Mouse (Mus musculus) gastrocnemius, postnatal 10 days (tissue): Measurements from ENCODE around the gene Cd82. TPM values are rescaled to one million over a fixed set of nuclear protein-coding genes. Genes with fewer than 3 reads are reported as not detected.

Source experiments
- DNase-seq: peaks from one replicate; pipeline ENCODE4 v3.0.0; 2021; ENCODE audit warnings: mixed read lengths
- microRNA-seq, 2 experiments: library from miRNA; unstranded; fragments of <30 nt; microRNA quantifications; one replicate each; pipeline ENCODE4 v1.2.0; 2021
- total RNA-seq, 2 experiments: library from RNA; stranded (reverse); gene quantifications; 2 replicates each; pipeline ENCODE4 v1.2.3; 2021

The Cd82 gene
- total RNA-seq, 2 experiments from 2014 or later, result 36.7 to 43.8 TPM

GRCm38 (mm10) chr2:93414163-93414562, 48.8 kb downstream of the Cd82 start:
- no peak for DNase-seq

GRCm38 (mm10) chr2:93413367-93414014, 49.4 kb downstream of the Cd82 start:
- peak; percentile 70 for DNase-seq

- no peak for DNase-seq
Measured at GRCm38 (mm10) chr2:93412101-93412500, 50.8 kb downstream of the Cd82 start.

GRCm38 (mm10) chr2:93410899-93411570, 51.9 kb downstream of the Cd82 start:
- DNase-seq, result no peak

- no peak for DNase-seq
Measured at GRCm38 (mm10) chr2:93405017-93405425, 57.9 kb downstream of the Cd82 start.

- DNase-seq, result no peak
Measured at GRCm38 (mm10) chr2:93404169-93404568, 58.8 kb downstream of the Cd82 start.

- DNase-seq, result no peak
Measured at GRCm38 (mm10) chr2:93403267-93403666, 59.7 kb downstream of the Cd82 start.

GRCm38 (mm10) chr2:93391198-93391597, 71.7 kb downstream of the Cd82 start:
- DNase-seq, result no peak

- DNase-seq, result no peak
Measured at GRCm38 (mm10) chr2:93390170-93390926, 72.6 kb downstream of the Cd82 start.

GRCm38 (mm10) chr2:93386958-93387357, 76.0 kb downstream of the Cd82 start:
- no peak for DNase-seq

GRCm38 (mm10) chr2:93383831-93384230, 79.1 kb downstream of the Cd82 start:
- no peak for DNase-seq

- no peak for DNase-seq
Measured at GRCm38 (mm10) chr2:93380680-93381089, 82.3 kb downstream of the Cd82 start.

- DNase-seq, result no peak
Measured at GRCm38 (mm10) chr2:93377797-93378196, 85.1 kb downstream of the Cd82 start.

GRCm38 (mm10) chr2:93377157-93377556, 85.8 kb downstream of the Cd82 start:
- DNase-seq, result no peak

GRCm38 (mm10) chr2:93372872-93373271, 90.1 kb downstream of the Cd82 start:
- no peak for DNase-seq

GRCm38 (mm10) chr2:93372097-93372571, 90.8 kb downstream of the Cd82 start:
- DNase-seq, result no peak

Small RNA genes within 50 kb of the gene (microRNA-seq; reads per million reads assigned to microRNA genes)
- 0 reads per million in 2 experiments for gene Mir7001

Other genes with a start within 250 kb of the Cd82 start
- 10 to 100 TPM; 14.5 to 17.8 TPM for gene Tspan18, start 128.6 kb downstream of the Cd82 start, total RNA-seq
- gene Gm10803, start 97.4 kb upstream of the Cd82 start, total RNA-seq, result not detected
- gene Alx4, start 179.2 kb upstream of the Cd82 start, total RNA-seq, result under 1 TPM; 0.78 to 0.81 TPM